Mouse (Mus musculus) Patski (cell line): ENCODE data around the gene Selenbp1. TPM values are rescaled to one million over a fixed set of nuclear protein-coding genes. Genes with fewer than 3 reads are reported as not detected.
A peak's percentile ranks its signal among the peaks of the same experiment; 100 is the strongest.
"Not testable (repeated sequence)": the region's sequence is repeated elsewhere in the genome, so short reads cannot be mapped to it uniquely, and the experiment has no call there.

Experiments
- ATAC-seq: fragments of 100-300 bp; one replicate; pipeline ENCODE4 v1.8.0; 2021
- CTCF ChIA-PET: fragments of 350-600 bp; sonication (Branson Sonifier 250); formaldehyde crosslinking; loops from one replicate; lab custom pipeline; 2022; ENCODE audit warnings: inconsistent platforms; lab: Charles Lee
- POLR2A ChIA-PET: fragments of 350-600 bp; sonication (Branson Sonifier 250); formaldehyde crosslinking; loops from one replicate; lab custom pipeline; 2022; ENCODE audit warnings: antibody characterized with exemption, inconsistent platforms; lab: Charles Lee
- DNase-seq: peaks from one replicate; pipeline ENCODE4 v3.0.0-alpha.2; 2011; ENCODE audit warnings: low read depth, low spot score
- H3K27me3 ChIP-seq: fragments of 371-371 bp; one replicate; pipeline ENCODE4 v1.5.1; 2021
- CTCF ChIP-seq: fragments of 100-300 bp; IDR thresholded peaks from one replicate; pipeline ENCODE4 v1.5.1; 2021
- in situ Hi-C: fragments of 300-500 bp; cut with MboI; formaldehyde crosslinking; loops from 3 replicates; pipeline ENCODE4 v1.11.1; 2018; ENCODE audit warnings: low pct_unique_long_range_greater_than_20kb, mixed read lengths
- polyA plus RNA-seq: library from polyadenylated mRNA; unstranded; gene quantifications from one replicate; pipeline ENCODE4 v1.2.3, GENCODE M21; 2021

Gene Selenbp1
- polyA plus RNA-seq, 1 experiment from 2014 or later, result 2.3 TPM

GRCm38 (mm10) chr3:94915903-94916741 lies 16.7 kb upstream of the Selenbp1 start:
- ChIA-PET POLR2A (no interaction called here), CTCF (interaction anchor here (1.0 to 2.5 kb wide), 4 partner anchors 8 to 32 kb away, joined by 3 to 11 read pairs (median 3); no protein-coding TSS in a partner anchor)
- no peak for TF ChIP-seq CTCF
- DNase-seq (no peak), ATAC-seq (no peak)
- in situ Hi-C loops, result no loop called here
- H3K27me3 ChIP-seq, result no peaks in the 10 kb centered on the region

GRCm38 (mm10) chr3:94917816-94918361 lies 15.0 kb upstream of the Selenbp1 start:
- in situ Hi-C loops, result no loop called here
- TF ChIP-seq CTCF, result no peak
- DNase-seq, result peak; percentile 66
- no peaks in the 10 kb centered on the region for H3K27me3 ChIP-seq
- CTCF ChIA-PET, result interaction anchor here (0.7 to 3.4 kb wide), 7 partner anchors 9 to 80 kb away, joined by 3 to 20 read pairs (median 3); no protein-coding TSS in a partner anchor
- POLR2A ChIA-PET, result no interaction called here
- peak; percentile 66 for ATAC-seq

DNA sequence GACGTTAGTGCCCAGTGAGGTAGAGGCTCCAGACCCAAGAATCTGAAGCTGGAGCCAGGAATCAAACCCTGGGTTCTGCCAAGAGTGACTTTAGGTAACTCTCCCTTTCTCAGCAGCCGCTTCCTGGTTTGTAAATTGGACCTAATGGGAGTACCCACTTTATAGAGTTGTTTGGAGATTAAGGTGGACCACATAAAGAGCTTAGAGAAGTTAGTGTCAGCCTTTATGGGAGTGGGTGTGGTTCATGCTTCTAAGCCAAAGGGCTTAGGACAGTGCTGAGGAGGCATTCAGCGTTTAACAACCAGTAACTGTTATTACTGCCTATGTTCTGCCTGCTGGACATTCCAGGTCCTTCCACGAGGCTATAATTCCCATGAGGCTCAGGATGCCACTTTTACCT lies 14.0 kb upstream of the Selenbp1 start:
- ChIA-PET POLR2A (no interaction called here), CTCF (interaction anchor here (0.8 to 3.4 kb wide), 6 partner anchors 10 to 79 kb away, joined by 3 to 20 read pairs (median 4); no protein-coding TSS in a partner anchor)
- DNase-seq, result no peak
- TF ChIP-seq CTCF, result no peak
- in situ Hi-C loops, result no loop called here
- peaks cover 4% of the 10 kb centered on the region for H3K27me3 ChIP-seq
- no peak for ATAC-seq

DNA sequence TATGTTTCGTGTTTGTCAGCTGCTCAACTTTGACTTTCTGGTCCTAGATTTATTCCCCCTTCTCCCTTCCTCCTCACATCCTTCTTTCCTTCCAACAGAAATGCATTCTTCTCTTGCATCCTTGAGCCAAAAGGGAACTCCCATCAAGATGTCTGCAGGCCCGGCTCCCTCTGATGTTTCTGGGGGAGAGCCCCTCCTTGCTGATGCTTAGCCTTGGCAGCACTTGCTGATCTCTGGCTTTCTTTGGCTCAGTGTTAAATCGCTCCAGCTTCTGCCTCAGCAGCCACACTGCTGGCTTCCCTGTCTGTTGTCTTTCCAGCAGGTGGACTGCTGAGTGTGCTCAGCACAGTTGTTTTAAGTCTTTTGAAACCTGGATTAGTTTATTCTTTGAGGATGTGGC lies 11.8 kb upstream of the Selenbp1 start:
- DNase-seq (no peak), ATAC-seq (no peak)
- ChIA-PET POLR2A (no interaction called here), CTCF (no interaction called here)
- in situ Hi-C loops, result no loop called here
- H3K27me3 ChIP-seq, result peaks cover 6% of the 10 kb centered on the region
- no peak for TF ChIP-seq CTCF

- no peak for ATAC-seq
- in situ Hi-C loops, result no loop called here
- no peak for TF ChIP-seq CTCF
- POLR2A ChIA-PET, result no interaction called here
- no peak for DNase-seq
- peaks cover 6% of the 10 kb centered on the region for H3K27me3 ChIP-seq
- CTCF ChIA-PET, result interaction anchor here (1.0 to 1.5 kb wide), 2 partner anchors 19 to 25 kb away, joined by 3 to 4 read pairs; no protein-coding TSS in a partner anchor
These were observed 10.5 kb upstream of the Selenbp1 start for GRCm38 (mm10) chr3:94922333-94922732.

DNA sequence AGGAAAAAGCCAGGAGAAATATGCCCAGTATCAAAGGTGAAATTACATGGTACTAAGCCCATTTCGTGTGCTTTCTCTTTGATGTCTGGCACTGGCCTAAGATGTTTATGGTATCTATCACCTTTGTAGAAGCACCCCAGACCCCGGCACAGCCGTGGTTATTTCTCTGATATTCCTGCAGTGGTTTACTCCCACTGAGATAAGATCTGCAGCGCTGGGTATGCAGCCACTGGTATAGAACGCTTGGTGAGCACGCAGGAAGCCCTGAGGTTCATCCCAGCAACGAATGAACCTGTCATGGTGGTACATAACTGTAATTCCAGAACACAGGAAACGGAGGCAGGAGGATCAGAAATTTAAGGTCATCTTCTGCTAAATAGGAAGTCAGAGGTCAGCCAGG lies 8.2 kb upstream of the Selenbp1 start:
- DNase-seq, result no peak
- H3K27me3 ChIP-seq, result peaks cover 6% of the 10 kb centered on the region
- in situ Hi-C loops, result loop anchor here (5.0 kb wide), 1 partner anchor 237 kb away; no protein-coding TSS in a partner anchor
- TF ChIP-seq CTCF, result no peak
- ATAC-seq, result no peak
- POLR2A ChIA-PET, result no interaction called here
- CTCF ChIA-PET, result interaction anchor here (1.2 to 2.2 kb wide), 3 partner anchors 10 to 23 kb away, joined by 3 to 11 read pairs (median 5); no protein-coding TSS in a partner anchor

DNA sequence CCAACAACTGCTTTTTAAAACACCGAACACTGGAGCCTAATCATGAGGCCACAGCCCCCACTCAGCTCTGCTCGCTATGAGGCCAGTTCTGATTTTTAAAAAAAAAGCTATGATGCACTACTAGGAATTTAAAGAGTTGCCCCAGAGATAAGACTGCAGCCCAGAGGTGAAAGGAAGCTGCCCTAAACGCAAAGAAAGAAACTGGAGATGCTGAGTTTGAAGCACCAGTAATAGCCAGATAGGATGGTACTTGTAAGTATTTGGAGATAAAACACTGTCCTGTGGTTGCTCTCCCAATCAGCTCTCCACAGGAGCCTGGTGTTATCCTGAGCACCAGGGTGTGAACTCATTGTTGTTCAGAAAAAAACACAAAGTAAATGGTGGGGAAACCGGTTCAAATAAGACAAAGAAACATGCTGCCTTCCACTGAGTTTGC lies 6.5 kb upstream of the Selenbp1 start:
- H3K27me3 ChIP-seq, DNase-seq, CTCF ChIA-PET, ATAC-seq, POLR2A ChIA-PET: not testable (repeated sequence)
- in situ Hi-C loops, result loop anchor here (5.0 kb wide), 1 partner anchor 239 kb away; no protein-coding TSS in a partner anchor

DNA sequence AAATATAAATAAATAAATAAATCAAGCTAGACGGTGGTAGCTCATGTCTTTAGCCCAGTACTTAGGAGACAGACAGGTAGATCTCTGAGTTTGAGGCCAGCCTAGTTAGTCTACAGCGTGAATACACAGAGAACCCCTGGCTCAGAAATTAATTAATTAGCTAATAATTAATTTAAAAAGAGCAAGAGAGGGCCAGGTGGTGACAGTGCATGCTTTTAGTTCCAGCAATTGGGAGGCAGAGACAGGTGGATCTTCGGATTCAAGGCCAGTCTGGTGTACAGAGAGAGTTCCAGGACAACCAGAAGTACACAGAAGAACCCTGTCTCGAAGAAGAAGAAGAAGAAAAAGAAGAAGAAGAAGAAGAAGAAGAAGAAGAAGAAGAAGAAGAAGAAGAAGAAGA lies 3.9 kb upstream of the Selenbp1 start:
- ATAC-seq, DNase-seq, POLR2A ChIA-PET, H3K27me3 ChIP-seq: not testable (repeated sequence)
- in situ Hi-C loops, result loop anchor here (5.0 kb wide), 1 partner anchor 242 kb away; no protein-coding TSS in a partner anchor
- CTCF ChIA-PET, result interaction anchor here (1.1 kb wide), 1 partner anchor 10 kb away, joined by 3 read pairs; no protein-coding TSS in a partner anchor

GRCm38 (mm10) chr3:94930386-94931266 lies 2.2 kb upstream of the Selenbp1 start:
- CTCF ChIA-PET, result interaction anchor here (1.3 kb wide), 1 partner anchor 66 kb away, joined by 3 read pairs; no protein-coding TSS in a partner anchor
- H3K27me3 ChIP-seq, POLR2A ChIA-PET, DNase-seq, ATAC-seq, in situ Hi-C loops: not testable (repeated sequence)

- in situ Hi-C loops, result not testable (repeated sequence)
These were observed 1.3 kb upstream of the Selenbp1 start for GRCm38 (mm10) chr3:94931427-94932082.

DNA sequence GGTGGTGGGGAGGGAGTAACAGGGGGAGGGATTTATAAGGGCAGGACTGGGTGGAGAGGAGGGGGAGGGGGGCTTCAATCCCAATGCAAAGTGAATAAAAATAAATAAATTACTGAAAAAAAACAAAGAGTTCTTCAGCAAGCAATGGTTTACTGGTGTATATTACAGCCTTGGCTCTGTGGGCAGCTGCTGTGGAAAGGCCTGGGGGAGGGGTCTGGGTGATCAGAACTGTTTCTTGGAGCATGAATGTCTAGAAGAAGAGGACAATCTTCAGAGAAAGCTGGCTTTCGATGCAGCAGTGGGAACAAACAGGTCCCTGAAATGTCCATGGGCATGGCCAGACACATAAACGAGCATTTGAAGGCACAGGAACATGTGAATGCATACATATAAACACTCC lies 577 bp upstream of the Selenbp1 start:
- in situ Hi-C loops, POLR2A ChIA-PET, ATAC-seq, DNase-seq, H3K27me3 ChIP-seq: not testable (repeated sequence)
- CTCF ChIA-PET, result interaction anchor here (1.3 kb wide), 1 partner anchor 64 kb away, joined by 3 read pairs; no protein-coding TSS in a partner anchor

More at GRCm38 (mm10) chr3:94931427-94932082, 1.3 kb upstream of the Selenbp1 start:
- ATAC-seq, H3K27me3 ChIP-seq, DNase-seq, POLR2A ChIA-PET: not testable (repeated sequence)
- CTCF ChIA-PET, result interaction anchor here (1.3 kb wide), 1 partner anchor 65 kb away, joined by 3 read pairs; no protein-coding TSS in a partner anchor

- POLR2A ChIA-PET, DNase-seq, CTCF ChIA-PET, ATAC-seq, in situ Hi-C loops, H3K27me3 ChIP-seq: not testable (repeated sequence)
These were observed 748 bp downstream of the Selenbp1 start for GRCm38 (mm10) chr3:94933604-94934003.

DNA sequence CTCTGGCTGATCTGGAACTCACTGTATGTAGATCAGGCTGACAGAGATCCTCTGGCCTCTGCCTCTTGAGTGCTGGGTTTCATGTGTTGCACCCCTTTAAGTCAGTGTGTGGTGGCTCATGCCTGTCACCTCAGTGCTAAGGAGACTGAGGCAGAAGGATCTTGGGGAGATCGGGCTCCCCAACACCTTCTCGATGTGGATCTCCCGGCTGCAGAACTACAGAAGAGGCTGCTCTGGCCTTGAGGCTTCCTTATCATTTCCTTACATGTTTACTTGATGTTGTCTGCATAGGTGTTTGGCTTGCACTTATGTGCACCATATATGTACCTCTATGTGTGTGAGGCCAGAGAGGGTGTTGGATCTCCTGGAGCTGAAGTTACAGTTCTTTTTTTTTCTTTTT lies 1.7 kb downstream of the Selenbp1 start:
- ATAC-seq, in situ Hi-C loops, H3K27me3 ChIP-seq, CTCF ChIA-PET, DNase-seq, POLR2A ChIA-PET: not testable (repeated sequence)
